ENCODE assay signal across 9 mouse cellular contexts in genomic region chr1:156640577-156640976, GRCm38 (mm10). TPM values are rescaled to one million over a fixed set of nuclear protein-coding genes. Genes with fewer than 3 reads are reported as not detected.
DNase-seq lines count a peak whose midpoint lies in the region; ATAC-seq and TF ChIP-seq lines count a peak whose summit lies in the region.
"Had no signal": no experiment of that assay in that cellular context is flagged by ENCODE, and none has a peak within 500 bp of the region (broad histone marks: within the 10 kb centered on the region; RNA-seq: fewer than 3 reads in every experiment).

No protein-coding gene starts in this region.

- peaks cover 12% of the 10 kb centered on the region for H3K4me1 ChIP-seq in hindbrain, embryonic 16.5 days (ENCODE audit: control insufficient read depth, insufficient read depth, low read depth, low read length)
- H3K4me1 ChIP-seq in hindbrain, embryonic 14.5 days (replicated peaks; ENCODE audit: control insufficient read depth, insufficient read depth, low read length), result peaks cover 12% of the 10 kb centered on the region; the same call in 1 of the 2 replicates
- no peaks in the 10 kb centered on the region for H3K4me1 ChIP-seq in lung, embryonic 14.5 days (ENCODE audit: insufficient read depth)
- H3K4me1 ChIP-seq: neural tube, embryonic 12.5 days had no signal

- H3K9ac ChIP-seq in hindbrain, embryonic 16.5 days (ENCODE audit: low read depth, low read length), result no peak overlapping the region
- no peak overlapping the region for H3K9ac ChIP-seq in hindbrain, embryonic 14.5 days
- H3K9ac ChIP-seq in lung, embryonic 14.5 days, result no peak overlapping the region
- H3K9ac ChIP-seq: neural tube, embryonic 12.5 days had no signal

- DNase-seq in hindbrain, embryonic 14.5 days (ENCODE audit: low spot score), result no peak
- DNase-seq in lung, embryonic 14.5 days, result peak; percentile 39
- no peak for DNase-seq in lung, postnatal 14 days
- peak; percentile 37 for DNase-seq in lung, postnatal 25 days (ENCODE audit: low spot score)
- DNase-seq in gastrocnemius, postnatal 10 days, result no peak
- DNase-seq in left cerebral cortex, postnatal 10 days (ENCODE audit: extremely low spot score in 1 of 2, low spot score in 2 of 2), result no peak

- intact Hi-C loops in left cerebral cortex, postnatal 10 days (cut with DNase I), result no loop called here

- peak; percentile 39 for TF ChIP-seq CTCF in lung, embryonic 14.5 days (IDR thresholded peaks at IDR 0.05; ENCODE audit: low read depth)

- H3K4me3 ChIP-seq in hindbrain, embryonic 16.5 days (ENCODE audit: low read length), result no peak overlapping the region
- no peak overlapping the region for H3K4me3 ChIP-seq in hindbrain, embryonic 14.5 days (replicated peaks; ENCODE audit: low read length)
- H3K4me3 ChIP-seq in lung, embryonic 14.5 days (ENCODE audit: low read depth, low read length), result no peak overlapping the region
- H3K4me3 ChIP-seq: neural tube, embryonic 12.5 days had no signal

- peak; percentile 40; the same call in 1 of the 2 replicates for ATAC-seq in hindbrain, embryonic 16.5 days
- ATAC-seq in hindbrain, embryonic 14.5 days (ENCODE audit: low FRiP score), result no peak
- ATAC-seq in lung, embryonic 14.5 days (ENCODE audit: insufficient read depth), result no peak
- peak; percentile 31; the same call in 1 of the 2 replicates for ATAC-seq in common myeloid progenitor, adult 5-6 weeks (replicated peaks; ENCODE audit: low read depth, poor library complexity, severe bottlenecking)

- no peaks in the 10 kb centered on the region for H3K27me3 ChIP-seq in hindbrain, embryonic 16.5 days (replicated peaks; ENCODE audit: control insufficient read depth, insufficient read depth, low read length)
- H3K27me3 ChIP-seq in hindbrain, embryonic 14.5 days (ENCODE audit: control insufficient read depth, insufficient read depth, low read length), result no peaks in the 10 kb centered on the region
- H3K27me3 ChIP-seq in lung, embryonic 14.5 days (ENCODE audit: insufficient read depth, low read length), result no peaks in the 10 kb centered on the region
- H3K27me3 ChIP-seq: neural tube, embryonic 12.5 days had no signal

- H3K4me2 ChIP-seq in hindbrain, embryonic 16.5 days (ENCODE audit: low read length), result no peak overlapping the region
- no peak overlapping the region for H3K4me2 ChIP-seq in hindbrain, embryonic 14.5 days (replicated peaks)
- no peak overlapping the region for H3K4me2 ChIP-seq in lung, embryonic 14.5 days
- H3K4me2 ChIP-seq: neural tube, embryonic 12.5 days had no signal

- H3K36me3 ChIP-seq in hindbrain, embryonic 16.5 days (ENCODE audit: control insufficient read depth, insufficient read depth, low read length), result peaks cover 27% of the 10 kb centered on the region
- H3K36me3 ChIP-seq in hindbrain, embryonic 14.5 days (replicated peaks; ENCODE audit: control insufficient read depth, insufficient read depth), result peaks cover 60% of the 10 kb centered on the region
- H3K36me3 ChIP-seq in lung, embryonic 14.5 days (ENCODE audit: insufficient read depth), result peaks cover 59% of the 10 kb centered on the region

- WGBS in hindbrain, embryonic 16.5 days, result 62% methylated on average over 4 of the region's 4 CpGs
- WGBS in hindbrain, embryonic 14.5 days, result 72% methylated on average over 4 of the region's 4 CpGs
- WGBS in lung, embryonic 14.5 days, result 75% methylated on average over 4 of the region's 4 CpGs

- H3K27ac ChIP-seq in hindbrain, embryonic 16.5 days (ENCODE audit: low read depth, low read length), result no peak overlapping the region
- H3K27ac ChIP-seq in hindbrain, embryonic 14.5 days, result no peak overlapping the region
- no peak overlapping the region for H3K27ac ChIP-seq in lung, embryonic 14.5 days (ENCODE audit: low read depth)
- H3K27ac ChIP-seq: neural tube, embryonic 12.5 days had no signal

- H3K9me3 ChIP-seq in hindbrain, embryonic 16.5 days (ENCODE audit: control insufficient read depth, low read length), result no peaks in the 10 kb centered on the region
- H3K9me3 ChIP-seq in hindbrain, embryonic 14.5 days (ENCODE audit: control insufficient read depth, low read length), result no peaks in the 10 kb centered on the region
- H3K9me3 ChIP-seq in lung, embryonic 14.5 days (ENCODE audit: low read depth, low read length), result no peaks in the 10 kb centered on the region
- H3K9me3 ChIP-seq: neural tube, embryonic 12.5 days had no signal

RNA-seq across cellular contexts. Expression of gene Tor3a, which starts 33.6 kb away (rescaled TPM):
- polyA plus RNA-seq in hindbrain, embryonic 16.5 days (2015; fragmentation: Nextera tagmentation; extraction: Ambion mirVana), result 4.8 and 5.2 TPM in 2 replicates
- 4.5 TPM in 2 replicates for polyA plus RNA-seq in hindbrain, embryonic 14.5 days (2014; fragmentation: Nextera tagmentation; extraction: Ambion mirVana)
- 8.3 and 8.7 TPM in 2 replicates for polyA plus RNA-seq in lung, embryonic 14.5 days (2014; fragmentation: Nextera tagmentation; extraction: Ambion mirVana)
- 16.1 and 22.1 TPM in 2 replicates for total RNA-seq in common myeloid progenitor, adult 5-6 weeks (2017)
- total RNA-seq in gastrocnemius, postnatal 10 days (2021), result 1 to 10 TPM; 7.0 to 8.0 TPM
- 1 to 10 TPM; 4.1 to 5.0 TPM for total RNA-seq in left cerebral cortex, postnatal 10 days (2021)

Comparison
In these comparisons a context has a peak if more than half of its experiments do, and no peak if none do; other contexts are left out.
1. ATAC-seq: peak in hindbrain, embryonic 16.5 days (single experiment) and common myeloid progenitor, adult 5-6 weeks (single experiment); none in hindbrain, embryonic 14.5 days (single experiment) and lung, embryonic 14.5 days (single experiment).
2. DNase-seq: peak in lung, embryonic 14.5 days (single experiment) and lung, postnatal 25 days (single experiment); none in hindbrain, embryonic 14.5 days (single experiment), lung, postnatal 14 days (single experiment), gastrocnemius, postnatal 10 days (single experiment) and left cerebral cortex, postnatal 10 days (0 of 2).